Mouse (Mus musculus) heart, adult 9 months (tissue): ENCODE data around the gene Scgn.
A peak's percentile ranks its signal among the peaks of the same experiment; 100 is the strongest.

ENCODE experiments used
- DNase-seq, 2 experiments: peaks; one replicate each; pipeline ENCODE4 v3.0.0; 2022; ENCODE audit warnings: low spot score in 2 of 2

Gene Scgn

DNA sequence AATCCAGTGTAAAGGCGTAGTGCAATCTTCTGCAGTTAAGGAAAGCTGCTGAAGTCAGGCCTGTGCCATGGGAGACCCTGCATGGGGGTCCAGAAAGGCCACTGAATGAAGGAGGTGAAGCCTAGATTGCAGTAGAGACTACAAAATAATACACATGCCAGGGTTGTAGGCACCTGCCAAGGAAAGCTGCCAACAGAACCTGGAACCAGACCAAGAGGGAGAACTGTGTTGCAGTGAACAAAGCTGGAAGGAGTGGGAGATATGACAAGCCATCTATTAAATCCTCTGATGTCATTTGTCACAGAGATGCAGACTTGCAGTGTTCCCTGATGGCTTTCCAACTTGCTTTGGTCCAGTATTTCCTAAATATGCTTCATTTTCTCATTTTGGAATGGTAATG lies 52.3 kb downstream of the Scgn start:
- no peak for DNase-seq

DNA sequence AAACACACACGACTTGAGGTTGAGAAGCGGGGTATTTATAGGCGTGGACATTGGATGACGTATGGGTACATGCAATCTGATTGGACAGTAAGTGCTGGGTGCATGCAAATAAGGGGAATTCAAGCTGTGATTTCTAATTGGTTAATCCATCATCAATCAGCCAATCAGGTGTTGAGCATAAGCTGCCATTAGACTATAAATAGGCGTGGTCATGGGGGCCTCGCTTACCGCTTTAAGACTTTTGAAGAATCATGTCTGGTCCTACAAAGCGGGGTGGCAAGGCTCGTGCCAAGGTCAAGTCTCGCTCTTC lies 56.8 kb downstream of the Scgn start, which contains the start of gene Hist1h2aa:
TSS of gene Hist1h2aa (plus strand) at position 252 of the 310 bp plus-strand sequence.
- no peak for DNase-seq

DNA sequence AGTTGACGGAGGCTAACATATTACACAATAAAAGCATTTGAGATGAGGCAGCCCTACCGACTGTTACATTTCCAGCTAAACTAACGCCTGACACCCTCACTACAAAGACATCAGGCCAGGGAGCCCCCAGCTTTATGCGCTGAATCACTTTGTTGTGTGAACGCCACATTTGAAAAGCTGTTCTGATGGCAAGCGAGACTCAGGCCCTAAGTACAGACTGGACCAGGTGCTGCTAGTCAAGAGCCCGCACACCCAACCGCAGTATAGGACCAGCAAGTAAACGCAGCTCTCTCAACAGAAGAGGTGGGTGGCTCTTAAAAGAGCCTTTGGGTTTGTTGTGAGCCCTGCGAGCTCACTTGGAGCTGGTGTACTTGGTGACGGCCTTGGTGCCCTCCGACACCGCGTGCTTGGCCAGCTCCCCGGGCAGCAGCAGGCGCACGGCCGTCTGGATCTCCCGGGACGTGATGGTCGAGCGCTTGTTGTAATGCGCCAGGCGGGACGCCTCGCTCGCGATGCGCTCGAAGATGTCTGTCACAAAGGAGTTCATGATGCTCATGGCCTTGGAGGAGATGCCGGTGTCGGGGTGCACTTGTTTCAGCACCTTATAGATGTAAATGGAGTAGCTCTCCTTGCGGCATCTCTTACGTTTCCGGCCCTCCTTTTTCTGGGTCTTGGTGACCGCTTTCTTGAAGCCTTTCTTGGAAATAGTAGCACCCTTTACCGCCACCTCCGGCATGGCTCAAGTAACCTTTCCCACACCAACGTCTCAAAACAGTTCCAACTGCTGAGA lies 57.4 kb downstream of the Scgn start, which contains the start of gene Hist1h2ba:
TSS of gene Hist1h2ba (minus strand) at position 736 of the 790 bp plus-strand sequence.
- DNase-seq: no peak

DNA sequence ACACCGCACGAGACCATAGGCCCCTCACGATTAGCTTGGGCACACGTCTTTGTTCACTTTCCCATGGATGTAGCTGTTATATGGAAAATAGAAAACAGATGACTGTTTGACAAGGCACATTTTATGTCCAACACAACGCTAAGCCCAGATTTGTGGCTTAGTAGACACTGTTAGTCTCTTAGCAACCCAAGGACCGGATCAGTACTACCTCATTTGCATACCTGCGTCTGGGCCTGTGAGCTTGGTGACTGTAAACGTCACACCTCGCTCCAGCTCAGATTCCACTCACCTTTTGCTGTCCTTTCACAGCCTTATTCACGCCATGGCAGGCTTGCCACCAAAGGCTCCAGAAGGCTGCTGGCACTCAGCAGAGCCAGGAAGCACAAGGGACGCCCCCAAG lies 60.1 kb downstream of the Scgn start:
- no peak for DNase-seq

- no peak for DNase-seq
Observed at GRCm38 (mm10) chr13:23930461-23930860, 60.6 kb downstream of the Scgn start.

GRCm38 (mm10) chr13:23928637-23929036 lies 62.4 kb downstream of the Scgn start:
- DNase-seq: no peak

- no peak for DNase-seq
Observed at GRCm38 (mm10) chr13:23925792-23926191, 65.2 kb downstream of the Scgn start.

GRCm38 (mm10) chr13:23917674-23918073 lies 73.3 kb downstream of the Scgn start:
- no peak for DNase-seq

GRCm38 (mm10) chr13:23916132-23916531 lies 74.9 kb downstream of the Scgn start:
- no peak for DNase-seq

DNA sequence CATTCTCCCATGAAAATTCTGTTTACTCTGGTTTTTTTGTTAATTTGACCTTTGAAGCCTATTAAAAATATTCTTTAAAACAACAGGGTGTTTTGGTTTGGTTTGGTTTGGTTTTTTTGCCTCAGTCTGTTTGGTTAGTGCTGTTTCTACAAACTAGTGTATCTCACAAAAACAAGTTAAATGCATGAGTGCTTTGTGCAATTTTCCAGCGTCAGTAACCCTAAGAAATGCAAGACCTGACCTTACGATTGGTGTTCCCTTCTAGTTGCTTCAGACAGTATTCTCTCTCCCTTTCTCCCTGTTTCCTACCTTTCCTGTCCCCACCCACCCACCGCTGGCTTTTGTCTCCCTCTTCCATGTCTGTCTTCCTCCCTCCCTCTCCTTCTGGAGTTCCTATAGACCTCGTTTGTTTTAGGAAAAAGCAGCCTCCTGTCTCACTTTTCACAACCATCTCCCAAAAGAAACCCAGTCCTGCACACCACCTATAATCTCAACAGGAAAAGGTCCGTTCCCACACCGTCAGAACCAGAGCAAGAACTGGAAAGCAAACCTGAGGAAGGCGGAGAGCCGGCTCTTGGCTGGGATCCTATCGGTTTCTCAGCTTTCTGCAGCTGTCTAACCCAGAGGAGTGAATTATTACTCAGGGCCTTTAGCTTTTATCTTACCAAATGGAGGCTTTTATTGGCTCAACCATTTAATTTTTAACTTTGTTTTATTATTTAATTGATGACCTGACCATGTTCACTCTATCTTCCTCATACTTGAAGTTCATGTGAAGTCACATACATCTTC lies 76.4 kb downstream of the Scgn start, which contains the start of gene Slc17a4:
TSS of gene Slc17a4 (minus strand) at position 634 of the 792 bp plus-strand sequence.
- no peak for DNase-seq

GRCm38 (mm10) chr13:23913791-23914306 lies 77.2 kb downstream of the Scgn start:
- DNase-seq: peak; percentile 39 to 64

DNA sequence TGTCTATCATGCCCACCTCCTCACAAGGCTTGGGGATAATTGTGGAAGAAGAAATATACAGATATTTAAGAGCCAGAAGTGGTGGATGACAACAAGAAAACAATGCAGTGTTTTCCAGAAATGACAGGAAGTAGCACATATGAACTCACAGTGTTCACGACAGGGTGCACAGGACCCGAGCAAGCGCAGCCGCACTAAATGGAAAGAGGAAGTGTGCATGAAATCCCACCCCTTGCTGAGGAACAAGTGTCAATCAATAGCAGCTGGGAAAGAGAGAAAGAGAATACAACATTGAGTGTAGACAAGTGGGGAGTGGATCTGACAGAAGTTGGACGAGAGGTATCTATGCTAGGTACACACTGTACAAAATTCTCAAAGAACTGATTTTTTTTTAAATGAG lies 79.7 kb downstream of the Scgn start:
- no peak for DNase-seq

DNA sequence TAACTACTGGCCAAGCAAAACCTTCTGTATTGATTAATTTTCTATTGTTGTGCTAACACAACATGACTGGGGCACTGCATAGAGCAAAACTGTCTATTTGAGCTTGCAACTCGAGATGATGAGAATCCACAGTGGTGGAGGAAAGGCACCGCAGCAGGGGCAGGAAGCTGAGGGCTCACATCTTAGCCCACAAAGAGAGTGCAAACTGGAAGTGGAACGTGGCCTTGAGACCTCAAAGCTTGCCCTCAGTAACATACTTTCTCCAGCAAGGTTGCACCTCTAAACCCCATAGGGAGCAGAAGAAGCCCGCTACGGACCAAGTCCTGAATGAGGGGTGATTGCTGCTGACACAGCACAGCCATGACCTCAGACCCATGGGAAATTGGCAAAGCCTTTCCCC lies 80.9 kb downstream of the Scgn start:
- no peak for DNase-seq

DNA sequence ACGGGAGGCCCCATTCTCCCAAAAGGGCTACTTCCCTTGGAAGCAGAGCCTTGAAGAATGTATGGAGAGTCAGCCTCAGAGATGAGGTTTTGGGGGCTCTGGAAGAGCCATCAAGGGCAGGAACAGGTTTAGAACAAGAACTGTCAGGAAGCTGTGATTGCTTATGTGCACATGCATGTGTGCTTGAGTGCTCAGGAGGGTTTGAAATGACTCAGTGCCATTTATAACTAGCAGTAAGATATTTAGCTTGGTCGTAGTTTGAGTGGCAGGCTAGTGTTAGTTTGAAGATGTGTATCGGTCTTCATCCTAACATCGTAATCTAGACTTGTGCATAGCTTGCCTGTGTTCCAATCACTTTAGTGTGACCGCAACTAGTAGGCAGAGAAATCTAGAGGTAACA lies 84.1 kb downstream of the Scgn start:
- DNase-seq: no peak
